Mouse (Mus musculus): ENCODE measurements at regions not wholly inside any gene's neighbourhood (a gene's known extent, or its start where the extent isn't known, plus 50 kb on each side); places are given as distances from the start of the nearest gene placed in this dataset.

- TF ChIP-seq EP300 (IDR thresholded peaks at IDR 0.05) (no peak), CTCF (IDR thresholded peaks at IDR 0.05) (no peak)
These were observed 739.6 kb upstream of the 4930412O13Rik start for GRCm38 (mm10) chr2:9141411-9141810.
